Mouse (Mus musculus) G1E (cell line): ENCODE data around the gene Smug1.

Experiments used
- CTCF ChIP-seq: IDR thresholded peaks from 2 replicates; pipeline ENCODE4 v1.5.1; 2012; ENCODE audit warnings: low read depth, low read length, inconsistent platforms, mixed read lengths
- GATA1 ChIP-seq: IDR thresholded peaks from 2 replicates; pipeline ENCODE4 v1.6.1; 2012; ENCODE audit warnings: borderline replicate concordance, low read length, inconsistent platforms, mixed read lengths
- GATA2 ChIP-seq: IDR thresholded peaks from 2 replicates; pipeline ENCODE4 v1.6.1; 2012; ENCODE audit warnings: low read depth, low read length, inconsistent platforms, borderline replicate concordance
- POLR2AphosphoS5 ChIP-seq: IDR thresholded peaks from 2 replicates; pipeline ENCODE4 v1.6.1; 2012; ENCODE audit warnings: low read depth, low read length, inconsistent platforms; ENCODE audit not compliant: insufficient replicate concordance
- TAL1 ChIP-seq: conservative IDR thresholded peaks from 2 replicates; pipeline ENCODE4 v1.6.1; 2012; ENCODE audit warnings: low read depth, low read length, inconsistent platforms, mixed read lengths

GRCm38 (mm10) chr15:103152371-103152770 is 14.5 kb downstream of the Smug1 start:
- TF ChIP-seq CTCF (no peak), GATA1 (no peak), TAL1 (no peak), GATA2 (no peak), POLR2AphosphoS5 (no peak)
